Mouse (Mus musculus): Measurements from ENCODE around the gene Tmem243.

Gene Tmem243

GRCm38 (mm10) chr5:9092716-9093115 is 7.8 kb upstream of the Tmem243 start:
- TF ChIP-seq GATA4 (IDR thresholded peaks at IDR 0.05; ENCODE audit: insufficient replicate concordance, low read length) = no peak

GRCm38 (mm10) chr5:9093490-9093889 is 7.0 kb upstream of the Tmem243 start:
- no peak for TF ChIP-seq GATA4 (IDR thresholded peaks at IDR 0.05; ENCODE audit: insufficient replicate concordance, low read length)

GRCm38 (mm10) chr5:9100849-9101801 is 657 bp downstream of the Tmem243 start:
- no peak for TF ChIP-seq GATA4 (IDR thresholded peaks at IDR 0.05; ENCODE audit: insufficient replicate concordance, low read length)

GRCm38 (mm10) chr5:9102696-9103095 is 2.2 kb downstream of the Tmem243 start:
- TF ChIP-seq GATA4 (IDR thresholded peaks at IDR 0.05; ENCODE audit: insufficient replicate concordance, low read length) = no peak

GRCm38 (mm10) chr5:9103958-9104357 is 3.5 kb downstream of the Tmem243 start:
- TF ChIP-seq GATA4 (IDR thresholded peaks at IDR 0.05; ENCODE audit: insufficient replicate concordance, low read length) = no peak

DNA sequence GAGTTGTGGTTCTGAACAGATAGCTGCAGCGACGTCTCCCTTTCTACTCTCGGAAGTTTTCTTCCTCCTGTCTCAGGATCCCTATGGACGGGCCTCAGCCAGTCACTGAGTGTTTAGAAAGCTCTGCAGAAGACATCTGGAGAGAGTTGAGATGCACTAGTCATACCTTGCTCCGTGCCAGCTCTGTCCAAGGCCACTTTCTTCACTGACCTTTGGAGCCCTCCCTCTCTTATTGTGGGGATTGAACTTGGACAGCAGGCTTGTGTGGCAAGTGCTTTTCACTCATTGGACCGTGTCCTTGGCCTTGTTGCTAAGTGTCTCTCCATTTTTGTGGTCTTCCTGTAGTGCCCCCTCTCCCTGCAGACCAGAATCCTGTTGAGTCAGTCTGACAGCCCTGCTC is 6.3 kb downstream of the Tmem243 start:
- no peak for TF ChIP-seq GATA4 (IDR thresholded peaks at IDR 0.05; ENCODE audit: insufficient replicate concordance, low read length)

- no peak for TF ChIP-seq GATA4 (IDR thresholded peaks at IDR 0.05; ENCODE audit: insufficient replicate concordance, low read length)
These were observed 7.0 kb downstream of the Tmem243 start for GRCm38 (mm10) chr5:9107296-9108089.

DNA sequence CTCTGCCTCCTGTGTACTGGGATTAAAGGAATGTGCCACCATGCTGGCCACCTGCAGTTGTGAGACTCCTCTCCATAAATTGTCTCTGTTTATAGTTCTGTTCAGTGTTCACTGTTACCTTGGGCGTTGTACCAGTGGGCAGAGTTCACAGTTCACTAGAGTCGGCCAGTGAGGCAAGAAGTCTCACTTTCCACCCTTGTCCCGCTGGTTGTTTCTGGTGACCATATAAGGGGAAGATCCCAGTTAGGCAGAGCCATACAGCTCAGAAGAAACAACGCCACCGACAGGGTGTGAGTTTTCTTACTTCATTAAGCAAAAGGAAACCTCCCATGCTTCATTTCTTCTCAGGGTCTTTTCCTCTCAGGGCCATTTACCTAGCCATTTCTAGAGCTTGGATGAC is 8.0 kb downstream of the Tmem243 start:
- TF ChIP-seq GATA4 (IDR thresholded peaks at IDR 0.05; ENCODE audit: insufficient replicate concordance, low read length) = no peak

- no peak for TF ChIP-seq GATA4 (IDR thresholded peaks at IDR 0.05; ENCODE audit: insufficient replicate concordance, low read length)
These were observed 9.1 kb downstream of the Tmem243 start for GRCm38 (mm10) chr5:9109582-9109981.

- no peak for TF ChIP-seq GATA4 (IDR thresholded peaks at IDR 0.05; ENCODE audit: insufficient replicate concordance, low read length)
These were observed 10.8 kb downstream of the Tmem243 start for GRCm38 (mm10) chr5:9111285-9111684.

- TF ChIP-seq GATA4 (IDR thresholded peaks at IDR 0.05; ENCODE audit: insufficient replicate concordance, low read length) = no peak
These were observed 11.3 kb downstream of the Tmem243 start for GRCm38 (mm10) chr5:9111759-9112158.

DNA sequence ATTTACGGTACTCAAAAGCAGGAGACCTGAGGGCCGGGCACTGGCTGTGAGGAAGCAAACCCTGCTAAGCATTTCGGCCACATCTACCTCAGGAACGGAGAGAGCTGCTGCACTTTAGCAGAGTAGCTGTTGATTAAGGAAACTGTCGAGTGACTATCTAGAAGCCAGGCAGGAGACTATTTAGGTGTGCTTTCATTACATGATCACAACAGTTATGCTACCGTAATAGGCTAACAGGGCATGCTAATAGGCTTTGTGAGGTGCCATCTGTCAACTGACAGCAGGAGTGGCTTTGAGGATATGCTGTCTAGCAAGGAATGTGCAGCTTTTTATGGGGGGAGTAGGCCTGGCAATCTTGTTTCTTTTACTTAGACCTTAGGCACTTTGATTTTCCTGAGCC is 13.7 kb downstream of the Tmem243 start:
- no peak for TF ChIP-seq GATA4 (IDR thresholded peaks at IDR 0.05; ENCODE audit: insufficient replicate concordance, low read length)

DNA sequence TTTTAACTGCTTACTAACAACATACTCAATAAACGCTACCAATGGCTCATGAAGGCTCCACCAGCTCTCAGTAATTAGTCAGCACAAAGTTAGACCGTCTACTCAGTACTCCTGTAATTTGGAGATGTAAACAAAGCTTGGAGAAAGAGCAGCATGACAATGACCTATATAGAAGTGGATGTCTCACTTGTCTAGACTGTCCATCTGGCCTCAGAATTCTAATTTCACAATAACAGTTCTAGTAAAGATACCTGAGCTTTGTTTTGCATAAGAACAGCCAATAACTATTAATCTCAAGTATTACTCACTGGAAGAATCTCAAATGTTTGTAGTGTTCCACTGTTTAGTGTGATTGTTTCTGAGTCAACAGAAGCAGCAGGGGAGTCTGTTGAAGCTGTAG is 23.7 kb downstream of the Tmem243 start:
- TF ChIP-seq GATA4 (IDR thresholded peaks at IDR 0.05; ENCODE audit: insufficient replicate concordance, low read length) = no peak

GRCm38 (mm10) chr5:9128566-9128965 is 28.1 kb downstream of the Tmem243 start:
- no peak for TF ChIP-seq GATA4 (IDR thresholded peaks at IDR 0.05; ENCODE audit: insufficient replicate concordance, low read length)

GRCm38 (mm10) chr5:9131786-9132185 is 31.3 kb downstream of the Tmem243 start:
- TF ChIP-seq GATA4 (IDR thresholded peaks at IDR 0.05; ENCODE audit: insufficient replicate concordance, low read length) = no peak

DNA sequence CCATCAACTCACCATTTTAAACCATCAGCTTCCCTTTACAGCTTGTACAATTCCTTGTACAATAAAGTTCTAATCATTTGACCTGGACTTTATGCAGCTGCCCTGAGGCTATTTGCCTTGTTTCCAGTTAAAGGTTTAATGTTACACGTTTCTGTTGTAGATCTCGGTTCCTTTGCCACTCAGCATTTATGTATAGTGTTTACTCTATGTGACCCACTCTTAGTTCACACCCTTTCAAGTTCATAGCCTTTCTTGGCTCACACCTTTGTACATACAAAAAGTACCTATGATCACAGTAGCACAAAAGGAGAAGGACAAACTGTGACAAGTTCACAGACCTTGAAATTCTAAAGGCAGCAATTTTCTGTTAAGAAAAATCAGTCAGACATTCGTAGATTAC is 35.1 kb downstream of the Tmem243 start:
- no peak for TF ChIP-seq GATA4 (IDR thresholded peaks at IDR 0.05; ENCODE audit: insufficient replicate concordance, low read length)

All from liver, adult (tissue).